Mouse (Mus musculus): Measurements from ENCODE around the gene Arrdc4. TPM values are rescaled to one million over a fixed set of nuclear protein-coding genes. Genes with fewer than 3 reads are reported as not detected.

Gene Arrdc4
- total and polyA plus RNA-seq, 2 experiments from 2014 or later: 20.7 to 41.6 TPM

- H3K4me1 ChIP-seq (ENCODE audit: control insufficient read depth, insufficient read depth): peaks cover 12% of the 10 kb centered on the region
- H3K36me3 ChIP-seq (replicated peaks; ENCODE audit: control insufficient read depth, insufficient read depth, low read length): peaks cover 55% of the 10 kb centered on the region
- no peak for TF ChIP-seq EP300 (IDR thresholded peaks at IDR 0.05; ENCODE audit: low read depth)
- TF ChIP-seq CTCF (IDR thresholded peaks at IDR 0.05; ENCODE audit: low read depth): no peak
- no peak overlapping the region for H3K4me2 ChIP-seq (ENCODE audit: low read depth, low read length)
- H3K27ac ChIP-seq (ENCODE audit: low read depth): no peak overlapping the region
- no peaks in the 10 kb centered on the region for H3K27me3 ChIP-seq (ENCODE audit: control insufficient read depth, insufficient read depth, low read length)
- no peak for ATAC-seq (ENCODE audit: insufficient read depth, low read depth)
- no peaks in the 10 kb centered on the region for H3K9me3 ChIP-seq (replicated peaks; ENCODE audit: control insufficient read depth, low read length)
- 88% methylated on average over 2 of the region's 2 CpGs for WGBS
- H3K4me3 ChIP-seq (ENCODE audit: low read depth, low read length): no peak overlapping the region
- DNase-seq (ENCODE audit: low spot score): no peak
- no peak overlapping the region for H3K9ac ChIP-seq (replicated peaks; ENCODE audit: low read depth, low read length)
Measured at GRCm38 (mm10) chr7:68744206-68744605, 4.8 kb downstream of the Arrdc4 start.

GRCm38 (mm10) chr7:68740763-68741162 lies 8.3 kb downstream of the Arrdc4 start:
- Histone ChIP-seq H3K36me3 (replicated peaks; ENCODE audit: control insufficient read depth, insufficient read depth, low read length) (peaks cover 78% of the 10 kb centered on the region), H3K4me2 (ENCODE audit: low read depth, low read length) (no peak overlapping the region)

GRCm38 (mm10) chr7:68738676-68739399 lies 10.2 kb downstream of the Arrdc4 start:
- TF ChIP-seq EP300 (IDR thresholded peaks at IDR 0.05; ENCODE audit: low read depth) (no peak), CTCF (IDR thresholded peaks at IDR 0.05; ENCODE audit: low read depth) (no peak)
- WGBS: 79% methylated on average over 11 of the region's 11 CpGs
- Histone ChIP-seq H3K27me3 (ENCODE audit: control insufficient read depth, insufficient read depth, low read length) (no peaks in the 10 kb centered on the region), H3K9ac (replicated peaks; ENCODE audit: low read depth, low read length) (no peak overlapping the region), H3K4me1 (ENCODE audit: control insufficient read depth, insufficient read depth) (no peaks in the 10 kb centered on the region), H3K4me2 (ENCODE audit: low read depth, low read length) (no peak overlapping the region), H3K9me3 (replicated peaks; ENCODE audit: control insufficient read depth, low read length) (no peaks in the 10 kb centered on the region), H3K4me3 (ENCODE audit: low read depth, low read length) (no peak overlapping the region), H3K27ac (ENCODE audit: low read depth) (no peak overlapping the region), H3K36me3 (replicated peaks; ENCODE audit: control insufficient read depth, insufficient read depth, low read length) (peaks cover 66% of the 10 kb centered on the region)
- ATAC-seq (ENCODE audit: insufficient read depth, low read depth) (no peak), DNase-seq (ENCODE audit: low spot score) (no peak)

More at GRCm38 (mm10) chr7:68740763-68741162, 8.3 kb downstream of the Arrdc4 start:
- no peak for DNase-seq (ENCODE audit: low spot score)
- WGBS: 74% methylated on average over 6 of the region's 6 CpGs
- Histone ChIP-seq H3K9me3 (replicated peaks; ENCODE audit: control insufficient read depth, low read length) (no peaks in the 10 kb centered on the region), H3K4me3 (ENCODE audit: low read depth, low read length) (no peak overlapping the region), H3K9ac (replicated peaks; ENCODE audit: low read depth, low read length) (no peak overlapping the region), H3K27ac (ENCODE audit: low read depth) (no peak overlapping the region), H3K4me1 (ENCODE audit: control insufficient read depth, insufficient read depth) (no peaks in the 10 kb centered on the region), H3K27me3 (ENCODE audit: control insufficient read depth, insufficient read depth, low read length) (no peaks in the 10 kb centered on the region)
- no peak for TF ChIP-seq CTCF (IDR thresholded peaks at IDR 0.05; ENCODE audit: low read depth)
- TF ChIP-seq EP300 (IDR thresholded peaks at IDR 0.05; ENCODE audit: low read depth): no peak
- ATAC-seq (ENCODE audit: insufficient read depth, low read depth): no peak

DNA sequence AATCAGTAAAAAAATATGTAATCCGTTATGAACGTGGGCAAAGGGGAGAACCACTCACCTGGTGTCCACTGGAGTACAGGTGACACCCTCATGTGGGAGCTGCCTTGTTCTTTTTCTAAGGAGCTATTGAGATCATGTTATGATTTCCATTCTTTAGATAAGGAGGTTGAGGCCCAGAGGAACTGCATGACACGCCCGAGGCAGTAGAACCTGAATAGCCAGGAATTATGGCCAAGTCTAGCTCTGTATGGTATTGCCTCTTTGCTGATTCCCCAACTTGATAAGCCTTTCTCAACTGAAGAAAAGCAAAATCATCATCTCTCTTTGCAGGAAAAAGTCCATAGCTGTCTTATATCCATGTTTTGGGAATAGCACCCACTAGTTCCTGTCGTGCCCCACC lies 22.7 kb downstream of the Arrdc4 start:
- no peaks in the 10 kb centered on the region for H3K27me3 ChIP-seq (ENCODE audit: control insufficient read depth, insufficient read depth, low read length)
- H3K9me3 ChIP-seq (replicated peaks; ENCODE audit: control insufficient read depth, low read length): no peaks in the 10 kb centered on the region

GRCm38 (mm10) chr7:68724711-68725110 lies 24.3 kb downstream of the Arrdc4 start:
- no peak for ATAC-seq (ENCODE audit: insufficient read depth, low read depth)
- no peak for DNase-seq (ENCODE audit: low spot score)
- Histone ChIP-seq H3K9me3 (replicated peaks; ENCODE audit: control insufficient read depth, low read length) (no peaks in the 10 kb centered on the region), H3K36me3 (replicated peaks; ENCODE audit: control insufficient read depth, insufficient read depth, low read length) (no peaks in the 10 kb centered on the region), H3K27me3 (ENCODE audit: control insufficient read depth, insufficient read depth, low read length) (no peaks in the 10 kb centered on the region), H3K9ac (replicated peaks; ENCODE audit: low read depth, low read length) (no peak overlapping the region), H3K27ac (ENCODE audit: low read depth) (no peak overlapping the region), H3K4me2 (ENCODE audit: low read depth, low read length) (no peak overlapping the region), H3K4me1 (ENCODE audit: control insufficient read depth, insufficient read depth) (no peaks in the 10 kb centered on the region), H3K4me3 (ENCODE audit: low read depth, low read length) (no peak overlapping the region)
- TF ChIP-seq CTCF (IDR thresholded peaks at IDR 0.05; ENCODE audit: low read depth) (no peak), EP300 (IDR thresholded peaks at IDR 0.05; ENCODE audit: low read depth) (no peak)
- 86% methylated on average over 7 of the region's 7 CpGs for WGBS

More for the DNA sequence above, 22.7 kb downstream of the Arrdc4 start:
- no peak for TF ChIP-seq EP300 (IDR thresholded peaks at IDR 0.05; ENCODE audit: low read depth)
- TF ChIP-seq CTCF (IDR thresholded peaks at IDR 0.05; ENCODE audit: low read depth): no peak
- H3K4me2 ChIP-seq (ENCODE audit: low read depth, low read length): no peak overlapping the region
- no peak overlapping the region for H3K9ac ChIP-seq (replicated peaks; ENCODE audit: low read depth, low read length)
- 88% methylated on average over 5 of the region's 5 CpGs for WGBS
- no peak for ATAC-seq (ENCODE audit: insufficient read depth, low read depth)
- H3K4me1 ChIP-seq (ENCODE audit: control insufficient read depth, insufficient read depth): no peaks in the 10 kb centered on the region
- no peaks in the 10 kb centered on the region for H3K36me3 ChIP-seq (replicated peaks; ENCODE audit: control insufficient read depth, insufficient read depth, low read length)
- H3K27ac ChIP-seq (ENCODE audit: low read depth): no peak overlapping the region
- DNase-seq (ENCODE audit: low spot score): no peak
- H3K4me3 ChIP-seq (ENCODE audit: low read depth, low read length): no peak overlapping the region

DNA sequence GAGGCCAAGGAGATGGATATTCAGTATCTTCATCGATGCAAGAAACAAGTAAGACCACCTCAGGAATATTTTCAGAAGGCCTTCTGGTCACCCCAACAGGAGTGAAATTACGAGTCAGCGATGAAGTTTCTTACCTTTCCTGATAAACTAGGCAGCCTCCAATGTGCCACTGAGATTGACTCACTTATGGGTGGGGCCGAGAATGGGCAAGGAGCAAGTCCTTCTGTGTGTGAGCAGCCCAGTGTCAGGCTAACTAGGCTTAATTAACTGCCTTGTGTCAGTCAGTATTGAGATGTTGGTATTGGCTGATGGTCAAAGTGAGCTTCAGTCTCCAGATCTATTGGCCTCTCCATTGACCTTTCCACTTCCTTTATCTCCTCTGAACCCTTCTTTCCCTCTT lies 27.5 kb downstream of the Arrdc4 start:
- H3K4me1 ChIP-seq (ENCODE audit: control insufficient read depth, insufficient read depth): peaks cover 4% of the 10 kb centered on the region; the same call in 1 of the 2 replicates

More for the DNA sequence above, 27.5 kb downstream of the Arrdc4 start:
- no peaks in the 10 kb centered on the region for H3K36me3 ChIP-seq (replicated peaks; ENCODE audit: control insufficient read depth, insufficient read depth, low read length)
- H3K4me3 ChIP-seq (ENCODE audit: low read depth, low read length): no peak overlapping the region
- WGBS: 84% methylated on average over 4 of the region's 4 CpGs
- no peak for ATAC-seq (ENCODE audit: insufficient read depth, low read depth)
- TF ChIP-seq EP300 (IDR thresholded peaks at IDR 0.05; ENCODE audit: low read depth) (no peak), CTCF (IDR thresholded peaks at IDR 0.05; ENCODE audit: low read depth) (no peak)
- no peak overlapping the region for H3K27ac ChIP-seq (ENCODE audit: low read depth)
- no peak overlapping the region for H3K9ac ChIP-seq (replicated peaks; ENCODE audit: low read depth, low read length)
- no peaks in the 10 kb centered on the region for H3K27me3 ChIP-seq (ENCODE audit: control insufficient read depth, insufficient read depth, low read length)
- no peak for DNase-seq (ENCODE audit: low spot score)
- no peak overlapping the region for H3K4me2 ChIP-seq (ENCODE audit: low read depth, low read length)
- H3K9me3 ChIP-seq (replicated peaks; ENCODE audit: control insufficient read depth, low read length): no peaks in the 10 kb centered on the region
